Mouse (Mus musculus) embryonic facial prominence, embryonic 14.5 days (tissue): ENCODE results near the gene Helz2. TPM values are rescaled to one million over a fixed set of nuclear protein-coding genes. Genes with fewer than 3 reads are reported as not detected.

Experiments
- ATAC-seq: fragments of 200-750 bp; cut with Nextera tagmentation; 2 replicates; pipeline ENCODE4 v1.8.0; 2017; ENCODE audit warnings: low read depth, moderate number of reproducible peaks, moderate TSS enrichment
- DNase-seq: peaks from one replicate; pipeline ENCODE4 v3.0.0-alpha.2; 2015; ENCODE audit warnings: low spot score
- H3K27ac ChIP-seq: fragments of 300-500 bp; sonication (generic); replicated peaks from 2 replicates; pipeline ENCODE4 v1.5.1; 2014; ENCODE audit warnings: low read depth, mild to moderate bottlenecking, low read length, moderate library complexity
- H3K27me3 ChIP-seq: fragments of 300-500 bp; sonication (generic); replicated peaks from 2 replicates; pipeline ENCODE4 v1.6.1; 2014; ENCODE audit warnings: low read length; ENCODE audit not compliant: control insufficient read depth, insufficient read depth
- H3K36me3 ChIP-seq: fragments of 300-500 bp; sonication (generic); 2 replicates; pipeline ENCODE4 v1.6.1; 2014; ENCODE audit warnings: low read length, mixed read lengths; ENCODE audit not compliant: control insufficient read depth, insufficient read depth
- H3K4me1 ChIP-seq: fragments of 300-500 bp; sonication (generic); 2 replicates; pipeline ENCODE4 v1.6.1; 2014; ENCODE audit warnings: antibody characterized with exemption, low read length; ENCODE audit not compliant: control insufficient read depth, insufficient read depth
- H3K4me2 ChIP-seq: fragments of 300-500 bp; sonication (generic); 2 replicates; pipeline ENCODE4 v1.6.1; 2014; ENCODE audit warnings: low read depth, mild to moderate bottlenecking, low read length, moderate library complexity, mixed read lengths
- H3K4me3 ChIP-seq: fragments of 300-500 bp; sonication (generic); 2 replicates; pipeline ENCODE4 v1.5.1; 2014; ENCODE audit warnings: low read depth, mild to moderate bottlenecking, low read length
- H3K9ac ChIP-seq: fragments of 300-500 bp; sonication (generic); 2 replicates; pipeline ENCODE4 v1.6.1; 2014; ENCODE audit warnings: low read depth, mild to moderate bottlenecking, low read length, moderate library complexity, mixed read lengths
- H3K9me3 ChIP-seq: fragments of 300-500 bp; sonication (generic); 2 replicates; pipeline ENCODE4 v1.6.1; 2016; ENCODE audit warnings: low read length; ENCODE audit not compliant: control insufficient read depth
- WGBS: fragments of 180-500 bp; shearing (Covaris S2); extraction: QIAGEN DNeasy Blood & Tissue Kit; methylation state at CpG from one replicate; pipeline ENCODE4 v1.1.7; 2014; 5-methylcytosine and 5-hydroxymethylcytosine counted together
- polyA plus RNA-seq: library from polyadenylated mRNA; unstranded; fragments of >200 nt; fragmentation: Nextera tagmentation; extraction: Ambion mirVana; gene quantifications from 2 replicates; pipeline ENCODE4 v1.2.1, GENCODE M21; 2014

Gene Helz2
- polyA plus RNA-seq, 1 experiment from 2014 or later: 1.3 TPM

- Histone ChIP-seq H3K4me3 (no peak overlapping the region), H3K36me3 (peaks cover 49% of the 10 kb centered on the region), H3K27ac (no peak overlapping the region), H3K9ac (no peak overlapping the region), H3K27me3 (no peaks in the 10 kb centered on the region), H3K4me2 (no peak overlapping the region), H3K9me3 (no peaks in the 10 kb centered on the region), H3K4me1 (no peaks in the 10 kb centered on the region)
- DNase-seq: no peak
- 71% methylated on average over 1 of the region's 1 CpGs for WGBS
- ATAC-seq: no peak
These were observed 34.9 kb upstream of the Helz2 start for GRCm38 (mm10) chr2:181276766-181277165.

- no peaks in the 10 kb centered on the region for H3K27me3 ChIP-seq
- DNase-seq: no peak
- no peaks in the 10 kb centered on the region for H3K9me3 ChIP-seq
- peaks cover 64% of the 10 kb centered on the region for H3K36me3 ChIP-seq
- H3K9ac ChIP-seq: no peak overlapping the region
- H3K4me2 ChIP-seq: no peak overlapping the region
- no peaks in the 10 kb centered on the region for H3K4me1 ChIP-seq
- 92% methylated on average over 4 of the region's 4 CpGs for WGBS
- H3K27ac ChIP-seq: no peak overlapping the region
- ATAC-seq: no peak
- H3K4me3 ChIP-seq: no peak overlapping the region
These were observed 32.8 kb upstream of the Helz2 start for GRCm38 (mm10) chr2:181274639-181275038.

- 89% methylated on average over 2 of the region's 2 CpGs for WGBS
- Histone ChIP-seq H3K4me1 (no peaks in the 10 kb centered on the region), H3K4me3 (no peak overlapping the region), H3K27ac (no peak overlapping the region), H3K9ac (no peak overlapping the region), H3K27me3 (no peaks in the 10 kb centered on the region), H3K36me3 (peaks cover 63% of the 10 kb centered on the region), H3K4me2 (no peak overlapping the region), H3K9me3 (no peaks in the 10 kb centered on the region)
- ATAC-seq: no peak
- DNase-seq: no peak
These were observed 32.0 kb upstream of the Helz2 start for GRCm38 (mm10) chr2:181273829-181274228.

- H3K4me1 ChIP-seq: no peaks in the 10 kb centered on the region
- H3K9me3 ChIP-seq: no peaks in the 10 kb centered on the region
- ATAC-seq (no peak), DNase-seq (no peak)
- WGBS: 89% methylated on average over 2 of the region's 2 CpGs
- no peak overlapping the region for H3K9ac ChIP-seq
- H3K27ac ChIP-seq: no peak overlapping the region
- H3K4me2 ChIP-seq: no peak overlapping the region
- no peak overlapping the region for H3K4me3 ChIP-seq
- H3K36me3 ChIP-seq: peaks cover 65% of the 10 kb centered on the region
- no peaks in the 10 kb centered on the region for H3K27me3 ChIP-seq
These were observed 30.3 kb upstream of the Helz2 start for GRCm38 (mm10) chr2:181272092-181272491.

GRCm38 (mm10) chr2:181266839-181267238, 25.0 kb upstream of the Helz2 start:
- WGBS: 96% methylated on average over 2 of the region's 2 CpGs
- no peak for ATAC-seq
- no peak overlapping the region for H3K4me3 ChIP-seq
- peaks cover 74% of the 10 kb centered on the region for H3K36me3 ChIP-seq
- H3K4me1 ChIP-seq: no peaks in the 10 kb centered on the region
- DNase-seq: no peak
- no peak overlapping the region for H3K4me2 ChIP-seq
- H3K9me3 ChIP-seq: no peaks in the 10 kb centered on the region
- H3K27me3 ChIP-seq: no peaks in the 10 kb centered on the region
- H3K9ac ChIP-seq: no peak overlapping the region
- H3K27ac ChIP-seq: no peak overlapping the region

GRCm38 (mm10) chr2:181253248-181253647, 11.4 kb upstream of the Helz2 start:
- H3K36me3 ChIP-seq: peaks cover 71% of the 10 kb centered on the region
- H3K4me3 ChIP-seq: no peak overlapping the region
- H3K27me3 ChIP-seq: no peaks in the 10 kb centered on the region
- H3K27ac ChIP-seq: no peak overlapping the region
- no peaks in the 10 kb centered on the region for H3K4me1 ChIP-seq
- no peak for DNase-seq
- no peak overlapping the region for H3K9ac ChIP-seq
- no peak overlapping the region for H3K4me2 ChIP-seq
- H3K9me3 ChIP-seq: no peaks in the 10 kb centered on the region
- WGBS: 100% methylated on average over 1 of the region's 1 CpGs
- ATAC-seq: no peak

GRCm38 (mm10) chr2:181251841-181252240, 10.0 kb upstream of the Helz2 start:
- no peak overlapping the region for H3K4me2 ChIP-seq
- H3K27ac ChIP-seq: no peak overlapping the region
- no peak for ATAC-seq
- no peak for DNase-seq
- WGBS: 90% methylated on average over 1 of the region's 1 CpGs
- no peaks in the 10 kb centered on the region for H3K9me3 ChIP-seq
- no peak overlapping the region for H3K4me3 ChIP-seq
- H3K4me1 ChIP-seq: no peaks in the 10 kb centered on the region
- no peak overlapping the region for H3K9ac ChIP-seq
- no peaks in the 10 kb centered on the region for H3K27me3 ChIP-seq
- peaks cover 57% of the 10 kb centered on the region for H3K36me3 ChIP-seq

- DNase-seq: no peak
- WGBS: 78% methylated on average over 10 of the region's 10 CpGs
- Histone ChIP-seq H3K4me1 (no peaks in the 10 kb centered on the region), H3K27me3 (no peaks in the 10 kb centered on the region), H3K9me3 (no peaks in the 10 kb centered on the region), H3K4me2 (no peak overlapping the region), H3K9ac (no peak overlapping the region), H3K36me3 (peaks cover 34% of the 10 kb centered on the region), H3K27ac (no peak overlapping the region), H3K4me3 (no peak overlapping the region)
- ATAC-seq: no peak
These were observed 7.4 kb upstream of the Helz2 start for GRCm38 (mm10) chr2:181249217-181249616.

- no peak overlapping the region for H3K4me3 ChIP-seq
- H3K9me3 ChIP-seq: no peaks in the 10 kb centered on the region
- peaks cover 4% of the 10 kb centered on the region; the same call in 1 of the 2 replicates for H3K4me1 ChIP-seq
- H3K4me2 ChIP-seq: no peak overlapping the region
- 23% methylated on average over 2 of the region's 2 CpGs for WGBS
- DNase-seq (no peak), ATAC-seq (no peak)
- H3K27ac ChIP-seq: no peak overlapping the region
- H3K9ac ChIP-seq: no peak overlapping the region
- no peaks in the 10 kb centered on the region for H3K36me3 ChIP-seq
- H3K27me3 ChIP-seq: no peaks in the 10 kb centered on the region
These were observed 3.2 kb upstream of the Helz2 start for GRCm38 (mm10) chr2:181245031-181245430.
